Mouse (Mus musculus) ES-Bruce4 (cell line): Measurements from ENCODE around the gene Rph3a. TPM values are rescaled to one million over a fixed set of nuclear protein-coding genes. Genes with fewer than 3 reads are reported as not detected.
"Not testable (repeated sequence)": the region's sequence is repeated elsewhere in the genome, so short reads cannot be mapped to it uniquely, and the experiment has no call there.

Source experiments
- H3K27ac ChIP-seq: 2 replicates; pipeline ENCODE4 v1.5.1; 2012; ENCODE audit warnings: low read length, inconsistent platforms; ENCODE audit not compliant: insufficient read depth
- H3K27me3 ChIP-seq: 2 replicates; pipeline ENCODE4 v1.6.1; 2012; ENCODE audit warnings: mild to moderate bottlenecking, low read length, inconsistent platforms; ENCODE audit not compliant: control insufficient read depth, poor library complexity, insufficient read depth, severe bottlenecking
- H3K36me3 ChIP-seq: 2 replicates; pipeline ENCODE4 v1.6.1; 2012; ENCODE audit warnings: inconsistent platforms, mild to moderate bottlenecking, low read length, moderate library complexity; ENCODE audit not compliant: control insufficient read depth, poor library complexity, insufficient read depth, severe bottlenecking
- H3K4me1 ChIP-seq: one replicate; pipeline ENCODE4 v1.8.1; 2011; ENCODE audit warnings: low read length; ENCODE audit not compliant: control insufficient read depth, insufficient read depth
- H3K4me3 ChIP-seq: 2 replicates; pipeline ENCODE4 v1.5.1; 2011; ENCODE audit warnings: low read depth, mild to moderate bottlenecking, low read length
- H3K9ac ChIP-seq: 2 replicates; pipeline ENCODE4 v1.6.1; 2012; ENCODE audit warnings: low read depth, mild to moderate bottlenecking, inconsistent platforms; ENCODE audit not compliant: poor library complexity, severe bottlenecking
- H3K9me3 ChIP-seq: replicated peaks from 2 replicates; pipeline ENCODE4 v1.6.1; 2012; ENCODE audit warnings: mild to moderate bottlenecking, low read length, inconsistent platforms; ENCODE audit not compliant: control insufficient read depth, poor library complexity, insufficient read depth, severe bottlenecking
- CTCF ChIP-seq: IDR thresholded peaks from one replicate; pipeline ENCODE4 v1.8.1; 2011; ENCODE audit warnings: low read depth, low read length
- EP300 ChIP-seq: IDR thresholded peaks from 2 replicates; pipeline ENCODE4 v1.6.1; 2011; ENCODE audit warnings: low read depth, low read length; ENCODE audit not compliant: insufficient read depth
- POLR2A ChIP-seq: IDR thresholded peaks from one replicate; pipeline ENCODE4 v1.8.1; 2011; ENCODE audit warnings: low read length; ENCODE audit not compliant: insufficient read depth
- polyA plus RNA-seq: library from polyadenylated mRNA; stranded (reverse); fragments of >200 nt; gene quantifications from 2 replicates; pipeline ENCODE4 v1.2.4, GENCODE M21; 2011; ENCODE audit warnings: low read depth; ENCODE audit not compliant: missing spikeins, insufficient read depth, insufficient read length

The Rph3a gene
- polyA plus RNA-seq, 1 experiment: not detected

GRCm38 (mm10) chr5:120920296-120920695 is 89.6 kb downstream of the Rph3a start:
- Histone ChIP-seq H3K9ac (no peak overlapping the region), H3K27me3 (no peaks in the 10 kb centered on the region), H3K4me3 (no peak overlapping the region), H3K27ac (no peak overlapping the region), H3K9me3 (no peaks in the 10 kb centered on the region), H3K36me3 (no peaks in the 10 kb centered on the region), H3K4me1 (no peaks in the 10 kb centered on the region)
- TF ChIP-seq POLR2A (no peak), CTCF (no peak), EP300 (no peak)

- not testable (repeated sequence) for H3K27ac ChIP-seq, H3K27me3 ChIP-seq, H3K4me3 ChIP-seq, H3K36me3 ChIP-seq, H3K9ac ChIP-seq, H3K9me3 ChIP-seq, H3K4me1 ChIP-seq
These were observed 90.5 kb downstream of the Rph3a start for GRCm38 (mm10) chr5:120919156-120919935.

GRCm38 (mm10) chr5:120914204-120914603 is 95.7 kb downstream of the Rph3a start, which contains the start of gene Oas1d:
Gene Oas1d (plus strand): TSS chr5:120914536.
- H3K9ac ChIP-seq, H3K27ac ChIP-seq, H3K27me3 ChIP-seq, H3K36me3 ChIP-seq, H3K4me1 ChIP-seq, H3K9me3 ChIP-seq, H3K4me3 ChIP-seq: not testable (repeated sequence)

- Histone ChIP-seq H3K27me3 (no peaks in the 10 kb centered on the region), H3K9ac (no peak overlapping the region), H3K9me3 (no peaks in the 10 kb centered on the region), H3K4me1 (no peaks in the 10 kb centered on the region), H3K4me3 (no peak overlapping the region), H3K27ac (no peak overlapping the region), H3K36me3 (no peaks in the 10 kb centered on the region)
- TF ChIP-seq EP300 (no peak), CTCF (no peak), POLR2A (no peak)
These were observed 101.5 kb downstream of the Rph3a start for GRCm38 (mm10) chr5:120908196-120908920.

GRCm38 (mm10) chr5:120906791-120907733 is 102.8 kb downstream of the Rph3a start, which contains the start of gene Oas1a:
Gene Oas1a (minus strand): TSS chr5:120907521.
- H3K27me3 ChIP-seq, H3K4me3 ChIP-seq, H3K27ac ChIP-seq, H3K4me1 ChIP-seq, H3K36me3 ChIP-seq, H3K9ac ChIP-seq, H3K9me3 ChIP-seq: not testable (repeated sequence)

- H3K9me3 ChIP-seq: no peaks in the 10 kb centered on the region
- no peak overlapping the region for H3K9ac ChIP-seq
- no peaks in the 10 kb centered on the region for H3K4me1 ChIP-seq
- no peak overlapping the region for H3K4me3 ChIP-seq
- H3K36me3 ChIP-seq: no peaks in the 10 kb centered on the region
- no peak overlapping the region for H3K27ac ChIP-seq
- TF ChIP-seq EP300 (no peak), POLR2A (no peak), CTCF (no peak)
- no peaks in the 10 kb centered on the region for H3K27me3 ChIP-seq
These were observed 107.8 kb downstream of the Rph3a start for GRCm38 (mm10) chr5:120902056-120902455.
